Mouse (Mus musculus) bone marrow, adult 2 months (tissue): ENCODE measurements around the gene Irf2bp2. TPM values are rescaled to one million over a fixed set of nuclear protein-coding genes. Genes with fewer than 3 reads are reported as not detected.

Source experiments
- H3K27ac ChIP-seq: fragments of 200-500 bp; 2 replicates; pipeline ENCODE4 v1.5.1; 2012; ENCODE audit warnings: low read depth, mild to moderate bottlenecking, control low read depth, inconsistent platforms, low read length; ENCODE audit not compliant: control insufficient read depth, poor library complexity, insufficient read depth
- H3K4me1 ChIP-seq: fragments of 200-500 bp; 2 replicates; pipeline ENCODE4 v1.6.1; 2011; ENCODE audit warnings: low read length; ENCODE audit not compliant: control insufficient read depth, insufficient read depth
- H3K4me3 ChIP-seq: fragments of 200-500 bp; replicated peaks from 2 replicates; pipeline ENCODE3; 2011; ENCODE audit warnings: mild to moderate bottlenecking, low read depth, low read length, control low read depth; ENCODE audit not compliant: control insufficient read depth
- CTCF ChIP-seq: fragments of 200-500 bp; IDR thresholded peaks from 2 replicates; pipeline ENCODE4 v1.5.1; 2011; ENCODE audit warnings: low read length, control low read depth; ENCODE audit not compliant: control insufficient read depth, insufficient read depth
- POLR2A ChIP-seq: fragments of 200-500 bp; IDR thresholded peaks from 2 replicates; pipeline ENCODE4 v1.6.1; 2011; ENCODE audit warnings: low read depth, mild to moderate bottlenecking, control low read depth, low read length, borderline replicate concordance; ENCODE audit not compliant: control insufficient read depth
- WGBS: fragments of 180-500 bp; shearing (Covaris S2); methylation state at CpG from one replicate; pipeline ENCODE4 v1.1.7; 2018; 5-methylcytosine and 5-hydroxymethylcytosine counted together
- polyA plus RNA-seq: library from polyadenylated mRNA; stranded (reverse); fragments of >200 nt; gene quantifications from 2 replicates; pipeline ENCODE4 v1.2.4, GENCODE M21; 2011; ENCODE audit warnings: low replicate concordance; ENCODE audit not compliant: missing spikeins, insufficient read depth, insufficient read length

The Irf2bp2 gene
- polyA plus RNA-seq, 1 experiment, result 35.8 TPM

DNA sequence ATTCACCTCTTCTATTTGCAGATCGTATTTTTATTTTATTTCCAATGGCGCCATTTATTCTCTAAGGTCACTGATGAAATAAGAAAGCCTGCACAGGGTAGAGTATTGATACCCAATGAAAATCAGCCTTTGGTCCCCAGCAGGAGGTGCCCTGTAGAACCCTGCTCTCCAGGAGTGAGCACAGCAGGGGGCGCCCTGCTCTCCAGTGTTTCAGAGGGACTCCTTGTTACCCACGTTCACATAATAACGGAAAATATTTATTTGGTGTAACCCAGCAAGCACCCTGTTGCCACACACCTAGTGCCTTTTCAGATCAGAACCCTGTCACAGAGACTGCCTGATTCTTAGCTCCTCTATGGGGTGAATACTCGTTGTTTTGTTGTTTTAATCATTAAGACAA is 11.3 kb downstream of the Irf2bp2 start:
- no peak overlapping the region; the same call in 1 of the 2 replicates for H3K27ac ChIP-seq
- peak; percentile 90 for TF ChIP-seq CTCF
- no peak for TF ChIP-seq POLR2A
- WGBS, result 28% methylated on average over 6 of the region's 6 CpGs
- peaks cover 10% of the 10 kb centered on the region for H3K4me1 ChIP-seq
- no peak overlapping the region for H3K4me3 ChIP-seq

DNA sequence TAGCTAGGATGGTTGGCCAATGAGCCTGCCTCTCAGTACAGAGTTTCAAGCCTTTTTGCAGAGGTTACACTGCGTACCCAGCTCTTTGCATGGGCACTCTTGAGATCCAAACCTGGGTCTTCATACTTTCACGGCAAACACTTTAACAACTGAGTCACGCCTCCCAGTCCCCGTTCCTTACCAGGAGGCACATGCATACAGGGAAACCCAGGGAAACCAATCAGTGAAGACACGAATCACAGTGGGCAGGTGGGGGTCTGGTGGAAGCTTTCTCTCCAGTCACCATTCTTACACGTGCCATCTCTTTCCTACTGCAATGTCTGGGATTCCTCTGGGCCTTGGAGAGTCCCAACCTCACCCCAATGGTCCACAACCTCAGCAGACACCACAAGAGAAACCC is 12.1 kb downstream of the Irf2bp2 start:
- 90% methylated on average over 6 of the region's 6 CpGs for WGBS
- H3K27ac ChIP-seq, result no peak overlapping the region
- TF ChIP-seq CTCF (no peak), POLR2A (no peak)
- H3K4me3 ChIP-seq, result no peak overlapping the region
- H3K4me1 ChIP-seq, result peaks cover 10% of the 10 kb centered on the region

DNA sequence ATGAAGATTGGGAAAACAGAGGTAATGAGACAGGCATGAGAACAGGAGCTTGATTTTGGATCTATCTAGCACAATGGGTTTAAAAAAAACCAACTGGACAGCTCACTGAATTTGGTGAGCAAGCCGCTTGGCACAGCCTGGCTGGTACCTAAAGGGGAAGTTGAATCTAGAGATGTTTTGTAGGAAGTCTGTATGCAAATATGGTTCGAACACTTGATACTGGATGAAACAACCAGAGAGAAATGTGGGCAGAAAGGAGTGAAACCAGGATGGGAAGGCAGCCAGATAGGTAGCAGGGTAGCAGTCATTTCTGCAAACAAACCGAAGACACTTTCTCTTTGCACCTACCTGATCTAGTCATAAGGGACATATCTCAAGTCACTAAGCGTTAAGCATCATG is 13.0 kb downstream of the Irf2bp2 start:
- 30% methylated on average over 4 of the region's 4 CpGs for WGBS
- no peak overlapping the region for H3K4me3 ChIP-seq
- H3K4me1 ChIP-seq, result peaks cover 8% of the 10 kb centered on the region
- H3K27ac ChIP-seq, result no peak overlapping the region
- no peak for TF ChIP-seq CTCF
- TF ChIP-seq POLR2A, result no peak

DNA sequence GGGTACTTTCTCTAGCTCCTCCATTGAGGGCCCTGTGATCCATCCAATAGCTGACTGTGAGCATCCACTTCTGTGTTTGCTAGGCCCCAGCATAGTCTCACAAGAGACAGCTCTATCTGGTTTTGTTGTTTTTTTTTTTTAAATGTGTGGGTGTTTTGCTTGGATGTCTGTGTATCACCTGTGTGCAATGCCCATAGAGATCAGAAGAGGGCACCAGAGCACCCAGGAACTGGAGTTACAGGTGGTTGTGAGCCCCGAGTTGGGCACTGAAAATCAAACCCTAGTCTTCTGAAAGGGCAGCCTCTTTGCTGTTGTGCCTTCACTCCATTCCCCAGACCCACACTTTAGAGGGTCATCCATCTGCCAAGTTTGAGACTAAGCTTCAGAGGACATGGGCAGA is 13.7 kb downstream of the Irf2bp2 start:
- 79% methylated on average over 1 of the region's 1 CpGs for WGBS
- peaks cover 8% of the 10 kb centered on the region for H3K4me1 ChIP-seq
- TF ChIP-seq CTCF (no peak), POLR2A (no peak)
- H3K4me3 ChIP-seq, result no peak overlapping the region
- no peak overlapping the region for H3K27ac ChIP-seq

DNA sequence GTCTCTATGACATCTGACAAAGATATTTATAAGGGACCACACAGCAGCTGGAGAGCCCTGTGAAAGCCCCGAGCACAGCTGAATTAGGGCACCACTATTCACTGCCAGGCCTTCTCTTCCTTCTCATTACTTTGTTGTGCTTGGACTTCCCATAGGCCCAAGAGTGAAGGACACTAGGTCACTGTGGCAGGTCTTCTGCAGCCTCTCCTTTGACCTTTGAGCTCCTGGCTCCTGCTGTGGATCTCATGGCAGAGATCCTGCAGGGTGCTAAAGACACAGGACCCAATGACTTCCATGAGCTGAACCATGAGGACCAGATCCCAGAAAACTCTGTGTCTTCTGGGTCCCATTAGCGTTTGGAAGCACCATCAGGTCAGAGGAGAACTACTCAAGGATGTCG is 15.1 kb downstream of the Irf2bp2 start:
- H3K4me3 ChIP-seq, result no peak overlapping the region
- TF ChIP-seq POLR2A, result no peak
- 78% methylated on average over 3 of the region's 3 CpGs for WGBS
- H3K4me1 ChIP-seq, result peaks cover 7% of the 10 kb centered on the region
- H3K27ac ChIP-seq, result no peak overlapping the region

DNA sequence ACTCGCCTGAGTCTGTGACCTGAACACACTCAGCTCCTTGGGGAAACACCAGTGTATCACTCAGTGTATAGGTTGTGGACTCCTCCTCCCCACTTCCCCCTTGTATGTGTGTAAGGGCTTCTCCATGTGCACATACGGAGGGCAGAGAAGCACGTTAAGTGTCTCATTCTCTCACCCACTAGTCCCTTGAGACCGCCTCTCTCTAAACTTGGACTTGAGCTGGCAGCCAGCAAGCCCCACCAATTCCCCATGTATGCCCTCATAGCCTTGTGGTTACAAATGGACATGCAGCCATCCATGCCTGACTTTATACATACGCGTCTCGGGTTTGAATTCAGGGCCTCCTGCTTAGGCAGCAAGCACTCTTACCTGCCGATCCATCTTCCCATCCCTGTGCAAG is 16.9 kb downstream of the Irf2bp2 start:
- H3K4me3 ChIP-seq, result no peak overlapping the region
- TF ChIP-seq POLR2A (no peak), CTCF (no peak)
- no peak overlapping the region for H3K27ac ChIP-seq
- peaks cover 1% of the 10 kb centered on the region; the same call in 1 of the 2 replicates for H3K4me1 ChIP-seq
- WGBS, result 74% methylated on average over 8 of the region's 8 CpGs

DNA sequence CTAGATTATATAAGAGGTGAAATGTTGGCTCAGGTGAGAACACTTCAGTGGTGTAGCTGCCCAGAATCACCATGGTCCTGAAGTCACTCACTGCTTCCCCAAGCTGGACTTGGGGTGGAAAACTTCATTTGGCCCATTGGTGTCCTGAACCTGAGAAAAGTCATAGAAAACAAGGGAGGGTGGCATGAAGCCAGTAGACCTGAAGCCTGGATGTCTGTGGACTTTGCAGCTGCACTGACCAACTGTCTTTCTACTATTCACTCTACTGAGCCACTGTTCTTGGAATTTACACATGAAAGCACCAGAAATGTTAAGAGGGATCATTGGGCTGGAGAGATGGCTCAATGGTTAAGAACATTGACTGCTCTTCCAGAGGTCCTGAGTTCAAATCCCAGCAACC is 17.7 kb downstream of the Irf2bp2 start:
- no peak for TF ChIP-seq POLR2A
- TF ChIP-seq CTCF, result no peak
- H3K4me3 ChIP-seq, result no peak overlapping the region
- no peak overlapping the region for H3K27ac ChIP-seq
- H3K4me1 ChIP-seq, result peaks cover 1% of the 10 kb centered on the region; the same call in 1 of the 2 replicates

DNA sequence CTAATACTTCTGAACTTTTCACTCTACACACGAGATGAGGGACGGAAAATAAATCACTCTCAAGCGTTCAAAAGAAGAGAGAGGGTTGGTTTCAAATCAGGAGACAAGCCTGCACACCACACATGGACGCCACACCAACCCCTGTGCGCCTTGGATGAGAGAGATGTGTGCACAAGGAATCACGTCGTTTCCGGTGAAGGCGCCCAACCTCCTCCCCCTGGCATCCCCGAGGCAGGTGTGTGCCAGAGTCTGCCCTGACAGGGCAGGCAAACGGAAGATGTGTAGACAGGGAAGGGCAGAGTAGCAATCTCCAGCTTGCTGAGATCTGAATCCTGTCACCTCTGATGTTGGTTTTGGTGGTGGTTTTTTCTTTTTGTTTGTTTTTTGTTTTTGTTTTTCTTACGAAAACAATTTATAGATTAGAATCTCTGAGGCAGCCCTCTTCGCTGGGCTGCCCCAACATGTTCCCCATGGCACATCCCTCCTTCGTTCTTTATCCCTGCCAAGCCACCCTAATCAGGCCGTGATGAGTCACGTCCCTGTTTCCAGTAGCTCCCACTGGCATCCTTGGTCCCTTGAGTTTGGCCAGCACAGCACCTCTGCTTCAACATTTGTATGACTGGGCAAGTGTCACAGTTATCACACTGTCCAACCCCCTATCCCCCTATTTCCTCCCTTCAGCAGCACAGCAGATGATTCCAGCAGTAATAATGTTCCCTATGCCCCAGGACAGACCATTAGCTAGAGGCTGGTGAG is 18.7 kb downstream of the Irf2bp2 start:
- TF ChIP-seq CTCF (no peak), POLR2A (no peak)
- 86% methylated on average over 16 of the region's 16 CpGs for WGBS
- no peak overlapping the region for H3K27ac ChIP-seq
- H3K4me3 ChIP-seq, result no peak overlapping the region
- peaks cover 1% of the 10 kb centered on the region; the same call in 1 of the 2 replicates for H3K4me1 ChIP-seq

DNA sequence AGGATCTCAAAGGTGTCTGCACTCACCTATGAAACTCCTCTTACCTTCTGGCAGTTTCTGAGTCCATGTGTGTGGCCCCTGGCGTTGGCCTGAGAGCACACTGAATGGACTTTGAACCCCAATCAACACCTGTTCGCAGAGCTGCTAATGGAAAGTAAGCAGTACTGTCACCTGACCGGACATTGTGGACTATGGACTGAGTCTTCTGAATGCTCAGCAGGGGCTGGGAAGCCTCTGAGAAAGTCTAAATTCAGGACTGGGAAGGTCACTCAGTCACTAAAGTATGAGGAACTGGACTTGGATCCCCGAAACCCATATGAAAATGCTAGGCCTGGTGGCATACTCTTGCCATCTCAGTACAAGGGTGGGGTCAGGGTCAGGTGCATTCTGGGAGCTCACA is 19.9 kb downstream of the Irf2bp2 start:
- Histone ChIP-seq H3K4me1 (peaks cover 3% of the 10 kb centered on the region; the same call in 1 of the 2 replicates), H3K27ac (no peak overlapping the region), H3K4me3 (no peak overlapping the region)
- no peak for TF ChIP-seq POLR2A
- TF ChIP-seq CTCF, result no peak
- WGBS, result 83% methylated on average over 4 of the region's 4 CpGs
